Mouse (Mus musculus): ENCODE measurements around the gene Dcaf5. TPM values are rescaled to one million over a fixed set of nuclear protein-coding genes. Genes with fewer than 3 reads are reported as not detected.
A peak's percentile ranks its signal among the peaks of the same experiment; 100 is the strongest.

The Dcaf5 gene
- total and polyA plus RNA-seq, 2 experiments from 2014 or later, result 19.6 to 55.5 TPM

- no peaks in the 10 kb centered on the region for H3K4me1 ChIP-seq (ENCODE audit: insufficient read depth, low read length)
- no peaks in the 10 kb centered on the region for H3K27me3 ChIP-seq (ENCODE audit: insufficient read depth, low read length)
- 77% methylated on average over 3 of the region's 3 CpGs for WGBS
- no peak overlapping the region for H3K4me3 ChIP-seq (ENCODE audit: low read length)
- ATAC-seq (peak; percentile 15; the same call in 1 of the 2 replicates), DNase-seq (ENCODE audit: low spot score) (no peak)
- TF ChIP-seq CTCF (IDR thresholded peaks at IDR 0.05; ENCODE audit: low read depth), result no peak
- no peak overlapping the region for H3K9ac ChIP-seq (replicated peaks; ENCODE audit: low read length)
- H3K9me3 ChIP-seq (ENCODE audit: low read length), result no peaks in the 10 kb centered on the region
- no peak overlapping the region for H3K27ac ChIP-seq
- H3K4me2 ChIP-seq (ENCODE audit: low read depth, low read length), result no peak overlapping the region
- H3K36me3 ChIP-seq (ENCODE audit: insufficient read depth, low read length), result no peaks in the 10 kb centered on the region
These were observed 144.4 kb downstream of the Dcaf5 start for GRCm38 (mm10) chr12:80291895-80292435.

- H3K9me3 ChIP-seq (ENCODE audit: low read length), result no peaks in the 10 kb centered on the region
- 60% methylated on average over 8 of the region's 8 CpGs for WGBS
These were observed 145.4 kb downstream of the Dcaf5 start for GRCm38 (mm10) chr12:80290964-80291363.

GRCm38 (mm10) chr12:80290483-80290882 is 145.9 kb downstream of the Dcaf5 start:
- TF ChIP-seq CTCF (IDR thresholded peaks at IDR 0.05; ENCODE audit: low read depth), result no peak
- 85% methylated on average over 4 of the region's 4 CpGs for WGBS

More at GRCm38 (mm10) chr12:80290964-80291363, 145.4 kb downstream of the Dcaf5 start:
- TF ChIP-seq CTCF (IDR thresholded peaks at IDR 0.05; ENCODE audit: low read depth), result no peak
- no peaks in the 10 kb centered on the region for H3K4me1 ChIP-seq (ENCODE audit: insufficient read depth, low read length)
- no peak overlapping the region for H3K4me3 ChIP-seq (ENCODE audit: low read length)
- H3K4me2 ChIP-seq (ENCODE audit: low read depth, low read length), result no peak overlapping the region
- peak; percentile 59 for DNase-seq (ENCODE audit: low spot score)
- no peaks in the 10 kb centered on the region for H3K27me3 ChIP-seq (ENCODE audit: insufficient read depth, low read length)
- H3K27ac ChIP-seq, result no peak overlapping the region
- ATAC-seq, result peak; percentile 69
- H3K9ac ChIP-seq (replicated peaks; ENCODE audit: low read length), result no peak overlapping the region
- H3K36me3 ChIP-seq (ENCODE audit: insufficient read depth, low read length), result no peaks in the 10 kb centered on the region

GRCm38 (mm10) chr12:80289722-80290121 is 146.7 kb downstream of the Dcaf5 start:
- H3K9me3 ChIP-seq (ENCODE audit: low read length), result no peaks in the 10 kb centered on the region
- no peaks in the 10 kb centered on the region for H3K27me3 ChIP-seq (ENCODE audit: insufficient read depth, low read length)
- no peak overlapping the region for H3K4me2 ChIP-seq (ENCODE audit: low read depth, low read length)
- H3K4me1 ChIP-seq (ENCODE audit: insufficient read depth, low read length), result no peaks in the 10 kb centered on the region
- WGBS, result 87% methylated on average over 3 of the region's 3 CpGs
- H3K4me3 ChIP-seq (ENCODE audit: low read length), result no peak overlapping the region
- ATAC-seq, result no peak
- H3K36me3 ChIP-seq (ENCODE audit: insufficient read depth, low read length), result no peaks in the 10 kb centered on the region
- no peak for TF ChIP-seq CTCF (IDR thresholded peaks at IDR 0.05; ENCODE audit: low read depth)
- H3K9ac ChIP-seq (replicated peaks; ENCODE audit: low read length), result no peak overlapping the region
- DNase-seq (ENCODE audit: low spot score), result no peak
- no peak overlapping the region for H3K27ac ChIP-seq

More at GRCm38 (mm10) chr12:80290483-80290882, 145.9 kb downstream of the Dcaf5 start:
- Histone ChIP-seq H3K27me3 (ENCODE audit: insufficient read depth, low read length) (no peaks in the 10 kb centered on the region), H3K4me3 (ENCODE audit: low read length) (no peak overlapping the region), H3K9me3 (ENCODE audit: low read length) (no peaks in the 10 kb centered on the region), H3K4me2 (ENCODE audit: low read depth, low read length) (no peak overlapping the region), H3K4me1 (ENCODE audit: insufficient read depth, low read length) (no peaks in the 10 kb centered on the region), H3K27ac (no peak overlapping the region), H3K9ac (replicated peaks; ENCODE audit: low read length) (no peak overlapping the region), H3K36me3 (ENCODE audit: insufficient read depth, low read length) (no peaks in the 10 kb centered on the region)
- ATAC-seq (no peak), DNase-seq (ENCODE audit: low spot score) (no peak)

DNA sequence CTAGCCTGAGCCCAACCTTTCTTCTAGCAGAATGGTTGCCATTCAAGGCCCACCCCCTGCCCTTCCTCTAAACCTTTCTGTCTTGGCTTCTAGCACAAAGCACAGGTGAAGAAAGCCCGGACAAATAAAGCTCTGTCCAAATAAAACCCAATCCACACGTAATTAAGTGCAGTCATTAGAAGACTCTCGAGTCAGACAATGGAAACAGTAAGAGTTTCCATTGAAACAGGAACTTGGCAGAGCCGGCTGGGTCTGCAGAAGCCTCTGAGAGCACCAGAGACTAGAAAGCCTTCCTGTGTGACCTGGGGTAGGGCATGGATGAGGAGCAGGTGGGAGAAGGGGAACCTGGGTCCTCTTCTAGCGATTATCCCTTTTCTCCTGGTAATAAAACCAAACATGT is 150.5 kb downstream of the Dcaf5 start:
- ATAC-seq (no peak), DNase-seq (ENCODE audit: low spot score) (no peak)
- whole genome bisulfite sequencing, result 67% methylated on average over 5 of the region's 5 CpGs
- H3K27ac ChIP-seq, result no peak overlapping the region
- H3K27me3 ChIP-seq (ENCODE audit: insufficient read depth, low read length), result no peaks in the 10 kb centered on the region
- no peak for TF ChIP-seq CTCF (IDR thresholded peaks at IDR 0.05; ENCODE audit: low read depth)
- H3K9ac ChIP-seq (replicated peaks; ENCODE audit: low read length), result no peak overlapping the region
- no peaks in the 10 kb centered on the region for H3K4me1 ChIP-seq (ENCODE audit: insufficient read depth, low read length)
- H3K9me3 ChIP-seq (ENCODE audit: low read length), result no peaks in the 10 kb centered on the region
- no peak overlapping the region for H3K4me2 ChIP-seq (ENCODE audit: low read depth, low read length)
- no peak overlapping the region for H3K4me3 ChIP-seq (ENCODE audit: low read length)
- H3K36me3 ChIP-seq (ENCODE audit: insufficient read depth, low read length), result no peaks in the 10 kb centered on the region

Small RNA genes lying within 50 kb of the gene (microRNA-seq; reads per million reads assigned to microRNA genes)
- 173 to 186 reads per million in 2 experiments for gene Mir1843a

Other genes starting within 250 kb of the Dcaf5 start
- 18.3 and 22.4 TPM in 2 replicates for gene Actn1, start 176.2 kb downstream of the Dcaf5 start, total RNA-seq (2014; rRNA removed)
- 7.4 and 8.3 TPM in 2 replicates for gene Actn1, start 176.2 kb downstream of the Dcaf5 start, polyA plus RNA-seq (2015; fragmentation: Nextera tagmentation; extraction: Ambion mirVana)
- 25.2 and 30.6 TPM in 2 replicates for gene Exd2, start 26.5 kb upstream of the Dcaf5 start, total RNA-seq (2014; rRNA removed)
- gene Exd2, start 26.5 kb upstream of the Dcaf5 start, polyA plus RNA-seq (2015; fragmentation: Nextera tagmentation; extraction: Ambion mirVana), result 26.3 and 29.9 TPM in 2 replicates
- gene Galnt16, start 81.7 kb upstream of the Dcaf5 start, total RNA-seq (2014; rRNA removed), result 67.9 and 72.1 TPM in 2 replicates
- gene Galnt16, start 81.7 kb upstream of the Dcaf5 start, polyA plus RNA-seq (2015; fragmentation: Nextera tagmentation; extraction: Ambion mirVana), result 26.5 and 28.2 TPM in 2 replicates
- 19.4 and 33.1 TPM in 2 replicates for gene Slc39a9, start 207.3 kb upstream of the Dcaf5 start, total RNA-seq (2014; rRNA removed)
- gene Slc39a9, start 207.3 kb upstream of the Dcaf5 start, polyA plus RNA-seq (2015; fragmentation: Nextera tagmentation; extraction: Ambion mirVana), result 17.7 and 17.8 TPM in 2 replicates
- 62.1 and 95.6 TPM in 2 replicates for gene Erh, start 207.7 kb upstream of the Dcaf5 start, total RNA-seq (2014; rRNA removed)
- gene Erh, start 207.7 kb upstream of the Dcaf5 start, polyA plus RNA-seq (2015; fragmentation: Nextera tagmentation; extraction: Ambion mirVana), result 278 and 295 TPM in 2 replicates